8 mouse cellular contexts compared by ENCODE assay signal in the genomic region with DNA sequence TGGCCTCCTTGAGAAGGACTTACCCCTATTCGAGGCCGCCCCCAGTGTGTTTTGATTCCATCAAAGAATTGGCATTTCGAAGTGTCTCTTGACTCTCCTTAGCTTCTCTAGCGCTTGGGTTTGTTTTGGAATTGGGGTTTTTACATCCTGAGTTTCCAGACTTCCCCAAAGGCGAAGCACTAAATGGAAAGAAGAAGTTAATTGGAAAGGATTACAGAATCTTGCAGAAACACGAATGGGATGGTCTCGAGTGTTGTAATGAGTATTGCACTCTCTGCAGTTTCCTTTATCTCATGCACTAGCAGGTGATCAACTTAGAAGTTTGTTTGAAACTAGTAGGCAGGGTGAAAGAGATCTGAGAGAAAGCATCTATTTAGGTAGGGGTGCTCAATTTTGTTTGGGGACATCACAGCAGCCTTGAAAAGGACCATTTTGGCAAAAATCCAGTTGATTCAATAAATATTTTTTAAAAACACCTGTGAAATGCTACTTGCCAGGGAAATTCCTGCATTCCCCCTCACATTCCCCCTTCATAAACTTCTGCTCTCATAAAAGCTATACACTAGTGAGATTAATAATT. TPM values are rescaled to one million over a fixed set of nuclear protein-coding genes. Genes with fewer than 3 reads are reported as not detected.
A peak's percentile ranks its signal among the peaks of the same experiment; 100 is the strongest.
DNase-seq lines count a peak whose midpoint lies in the region; ATAC-seq lines count a peak whose summit lies in the region.

No protein-coding gene starts in this region.

- ATAC-seq in activated CD4-positive, CD25-positive, alpha-beta regulatory T cell, adult 4 months: peak; percentile 11
- no peak for ATAC-seq in hindbrain, embryonic 11.5 days (ENCODE audit: low FRiP score)

- peaks cover 6% of the 10 kb centered on the region; the same call in 1 of the 2 replicates for H3K36me3 ChIP-seq in heart, embryonic 10.5 days
- no peaks in the 10 kb centered on the region for H3K36me3 ChIP-seq in hindbrain, embryonic 11.5 days (ENCODE audit: control insufficient read depth, insufficient read depth, low read length)
- H3K36me3 ChIP-seq in megakaryocyte, embryonic 14.5 days (replicated peaks; ENCODE audit: low read length): peaks cover 20% of the 10 kb centered on the region

- peak overlapping the region; percentile 88 for H3K9ac ChIP-seq in hindbrain, embryonic 11.5 days (ENCODE audit: low read depth, low read length)

- no peaks in the 10 kb centered on the region for H3K27me3 ChIP-seq in heart, embryonic 10.5 days (ENCODE audit: insufficient read depth, poor library complexity, severe bottlenecking)
- H3K27me3 ChIP-seq in hindbrain, embryonic 11.5 days (ENCODE audit: control insufficient read depth, insufficient read depth, low read length): no peaks in the 10 kb centered on the region
- no peaks in the 10 kb centered on the region for H3K27me3 ChIP-seq in megakaryocyte, embryonic 14.5 days (replicated peaks)

- peak overlapping the region; percentile 53 for H3K4me2 ChIP-seq in hindbrain, embryonic 11.5 days (replicated peaks; ENCODE audit: low read depth, low read length)

- no peaks in the 10 kb centered on the region for H3K9me3 ChIP-seq in heart, embryonic 10.5 days
- H3K9me3 ChIP-seq in hindbrain, embryonic 11.5 days (ENCODE audit: control insufficient read depth, low read length): no peaks in the 10 kb centered on the region
- no peaks in the 10 kb centered on the region for H3K9me3 ChIP-seq in megakaryocyte, embryonic 14.5 days

- peak overlapping the region; percentile 100 for H3K27ac ChIP-seq in heart, embryonic 10.5 days
- H3K27ac ChIP-seq in hindbrain, embryonic 11.5 days (ENCODE audit: low read depth, low read length): peak overlapping the region; percentile 95

- H3K4me3 ChIP-seq in heart, embryonic 10.5 days: peak overlapping the region; percentile 92
- peak overlapping the region; percentile 64 for H3K4me3 ChIP-seq in hindbrain, embryonic 11.5 days (ENCODE audit: low read depth, low read length)
- peak overlapping the region; percentile 92 for H3K4me3 ChIP-seq in megakaryocyte, embryonic 14.5 days (replicated peaks)

- WGBS in heart, embryonic 10.5 days: 2% methylated on average over 7 of the region's 7 CpGs
- 2% methylated on average over 7 of the region's 7 CpGs for WGBS in hindbrain, embryonic 11.5 days

- no peaks in the 10 kb centered on the region; the same call in 1 of the 2 replicates for H3K4me1 ChIP-seq in heart, embryonic 10.5 days
- no peaks in the 10 kb centered on the region for H3K4me1 ChIP-seq in hindbrain, embryonic 11.5 days (replicated peaks; ENCODE audit: control insufficient read depth, insufficient read depth, low read length)
- H3K4me1 ChIP-seq in megakaryocyte, embryonic 14.5 days: peaks cover 40% of the 10 kb centered on the region

- DNase-seq in heart, embryonic 10.5 days (ENCODE audit: low spot score): no peak
- no peak for DNase-seq in heart, postnatal 4 days
- no peak for DNase-seq in hindbrain, embryonic 11.5 days (ENCODE audit: low spot score)
- no peak for DNase-seq in adrenal gland, adult 2 months
- DNase-seq in urinary bladder, adult 2 months (ENCODE audit: low spot score): no peak
- DNase-seq in cerebellum, postnatal 25 days: no peak

RNA-seq across cellular contexts. Expression of gene Gstcd, which starts 0.5 kb away (rescaled TPM):
- polyA plus RNA-seq in heart, embryonic 10.5 days (2016; fragmentation: Nextera tagmentation; extraction: Ambion mirVana): 6.1 and 7.6 TPM in 2 replicates
- total RNA-seq in heart, postnatal 4 days (2021): 10 to 100 TPM in 1 of 2 experiments, 1 to 10 TPM in 1; 9.8 to 11.5 TPM
- polyA plus RNA-seq in activated CD4-positive, CD25-positive, alpha-beta regulatory T cell, adult 4 months (2017; shearing (Covaris generic)): 1 to 10 TPM; 2.5 to 4.0 TPM
- polyA plus RNA-seq in hindbrain, embryonic 11.5 days (2014; fragmentation: Nextera tagmentation; extraction: Ambion mirVana): 9.2 and 12.7 TPM in 2 replicates
- polyA plus RNA-seq in megakaryocyte, embryonic 14.5 days (2012; ENCODE audit: insufficient read depth, low replicate concordance): 3.2 and 3.7 TPM in 2 replicates
- total RNA-seq in adrenal gland, adult 2 months (2021): 10 to 100 TPM; 10.4 to 10.6 TPM
- polyA plus RNA-seq in adrenal gland, adult 2 months (2012; rRNA removed): 3.0 and 3.8 TPM in 2 replicates
- 5.0 and 5.7 TPM in 2 replicates for polyA plus RNA-seq in urinary bladder, adult 2 months (2012; rRNA removed)

RNA-seq across cellular contexts. Expression of gene Ints12, which starts 0.7 kb away (rescaled TPM):
- polyA plus RNA-seq in heart, embryonic 10.5 days (2016; fragmentation: Nextera tagmentation; extraction: Ambion mirVana): 14.2 and 16.9 TPM in 2 replicates
- 1 to 10 TPM; 8.9 to 9.2 TPM for total RNA-seq in heart, postnatal 4 days (2021)
- polyA plus RNA-seq in activated CD4-positive, CD25-positive, alpha-beta regulatory T cell, adult 4 months (2017; shearing (Covaris generic)): 10 to 100 TPM; 17.1 to 20.7 TPM
- polyA plus RNA-seq in hindbrain, embryonic 11.5 days (2014; fragmentation: Nextera tagmentation; extraction: Ambion mirVana): 23.3 and 28.9 TPM in 2 replicates
- 2.5 TPM in 1 of 2 replicates, not detected in the other for polyA plus RNA-seq in megakaryocyte, embryonic 14.5 days (2012; ENCODE audit: insufficient read depth, low replicate concordance)
- total RNA-seq in adrenal gland, adult 2 months (2021): 10 to 100 TPM; 10.5 to 13.2 TPM
- 1.2 and 2.1 TPM in 2 replicates for polyA plus RNA-seq in adrenal gland, adult 2 months (2012; rRNA removed)
- polyA plus RNA-seq in urinary bladder, adult 2 months (2012; rRNA removed): 10.8 and 11.1 TPM in 2 replicates
